Mouse (Mus musculus): ENCODE measurements at regions not wholly inside any gene's neighbourhood (a gene's known extent, or its start where the extent isn't known, plus 50 kb on each side); places are given as distances from the start of the nearest gene placed in this dataset.
A peak's percentile ranks its signal among the peaks of the same experiment; 100 is the strongest.

DNA sequence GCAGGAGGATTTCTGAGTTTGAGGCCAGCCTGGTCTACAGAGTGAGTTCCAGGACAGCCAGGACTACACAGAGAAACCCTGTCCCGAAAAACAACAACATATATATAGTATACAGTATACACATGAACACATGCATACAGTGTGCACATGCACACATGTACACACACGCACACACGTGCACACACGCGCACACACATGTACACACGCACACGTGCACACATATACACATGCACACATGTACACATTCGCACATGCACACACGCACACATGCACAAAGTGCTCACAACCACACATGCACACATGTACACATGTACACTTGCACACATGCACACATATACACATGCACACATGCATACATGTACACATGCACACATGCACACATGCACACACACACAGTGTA lies 92.0 kb downstream of the Mat2b start:
- H3K9ac ChIP-seq (ENCODE audit: insufficient read depth, low read depth), result no peak overlapping the region
- no peak overlapping the region for H3K27ac ChIP-seq (ENCODE audit: insufficient read depth, low read depth)
- H3K4me2 ChIP-seq (ENCODE audit: insufficient read depth, low read depth, poor library complexity, severe bottlenecking), result no peak overlapping the region
- no peaks in the 10 kb centered on the region for H3K36me3 ChIP-seq (replicated peaks in 1 of 2; ENCODE audit: control insufficient read depth in 1 of 2, insufficient read depth in 1 of 2, low read length in 1 of 2)
- DNase-seq (ENCODE audit: extremely low read depth), result no peak
- H3K79me2 ChIP-seq (replicated peaks; ENCODE audit: control insufficient read depth, extremely low read depth, insufficient read depth, poor library complexity, severe bottlenecking), result no peaks in the 10 kb centered on the region
- H3K27me3 ChIP-seq (replicated peaks), result peaks cover 51% of the 10 kb centered on the region
- dilution Hi-C loops (cut with MboI; ENCODE audit: extremely low pct_ligation_motif_present, extremely low pct_unique_long_range_greater_than_20kb, low sequenced_read_pairs), result no loop called here
- no peak overlapping the region for H3K4me3 ChIP-seq (replicated peaks in 1 of 3; ENCODE audit: low read depth in 2 of 3, low read length in 2 of 3, poor library complexity in 1 of 3)
- H3K9me3 ChIP-seq (replicated peaks; ENCODE audit: low read length), result no peaks in the 10 kb centered on the region
- TF ChIP-seq RAD21 (IDR thresholded peaks at IDR 0.05; ENCODE audit: low read depth, low read length), result no peak
- TF ChIP-seq IRF4 (IDR thresholded peaks at IDR 0.05; ENCODE audit: low read depth, low read length), result no peak
- TF ChIP-seq E2F4 (IDR thresholded peaks at IDR 0.05; ENCODE audit: insufficient replicate concordance, low read depth, low read length), result no peak
- no peaks in the 10 kb centered on the region for H3K4me1 ChIP-seq (ENCODE audit: control insufficient read depth in 1 of 2, insufficient read depth in 2 of 2)
- in situ Hi-C loops (cut with MboI; ENCODE audit: low pct_ligation_motif_present, low pct_unique_long_range_greater_than_20kb, low sequenced_read_pairs), result loop anchor here (25.0 kb wide), 1 partner anchor 159 kb away; the partner anchor contains the start of gene Ccng1

- Histone ChIP-seq H3K27ac (ENCODE audit: insufficient read depth, low read depth) (no peak overlapping the region), H3K9ac (ENCODE audit: insufficient read depth, low read depth) (no peak overlapping the region), H3K36me3 (replicated peaks in 1 of 2; ENCODE audit: control insufficient read depth in 1 of 2, insufficient read depth in 1 of 2, low read length in 1 of 2) (no peaks in the 10 kb centered on the region), H3K4me3 (replicated peaks in 1 of 3; ENCODE audit: low read depth in 2 of 3, low read length in 2 of 3, poor library complexity in 1 of 3) (no peak overlapping the region), H3K9me3 (replicated peaks; ENCODE audit: low read length) (no peaks in the 10 kb centered on the region), H3K4me2 (ENCODE audit: insufficient read depth, low read depth, poor library complexity, severe bottlenecking) (no peak overlapping the region), H3K27me3 (replicated peaks) (peaks cover 53% of the 10 kb centered on the region), H3K79me2 (replicated peaks; ENCODE audit: control insufficient read depth, extremely low read depth, insufficient read depth, poor library complexity, severe bottlenecking) (no peaks in the 10 kb centered on the region), H3K4me1 (ENCODE audit: control insufficient read depth in 1 of 2, insufficient read depth in 2 of 2) (no peaks in the 10 kb centered on the region)
- dilution Hi-C loops (cut with MboI; ENCODE audit: extremely low pct_ligation_motif_present, extremely low pct_unique_long_range_greater_than_20kb, low sequenced_read_pairs) (no loop called here), in situ Hi-C loops (cut with MboI; ENCODE audit: low pct_ligation_motif_present, low pct_unique_long_range_greater_than_20kb, low sequenced_read_pairs) (loop anchor here (25.0 kb wide), 1 partner anchor 161 kb away; the partner anchor contains the start of gene Ccng1)
- DNase-seq (ENCODE audit: extremely low read depth), result peak; percentile 55
- TF ChIP-seq JUND (conservative IDR thresholded peaks at IDR 0.05; ENCODE audit: low read depth, low read length) (no peak), EP300 (IDR thresholded peaks at IDR 0.05; ENCODE audit: low read length) (no peak), KAT2A (IDR thresholded peaks at IDR 0.05; ENCODE audit: insufficient replicate concordance, low read length) (no peak), UBTF (IDR thresholded peaks at IDR 0.05; ENCODE audit: low read depth, low read length) (no peak), MAX (IDR thresholded peaks at IDR 0.05; ENCODE audit: low read length) (peak; percentile 49; the same call in 1 of the 2 replicates), BHLHE40 (IDR thresholded peaks at IDR 0.05; ENCODE audit: low read depth, low read length) (no peak), ZMIZ1 (IDR thresholded peaks at IDR 0.05; ENCODE audit: low read depth, low read length) (no peak), ZC3H11A (IDR thresholded peaks at IDR 0.05; ENCODE audit: low read depth, low read length) (no peak), TBP (conservative IDR thresholded peaks at IDR 0.05; ENCODE audit: low read depth, low read length) (peak; percentile 54; the same call in 1 of the 2 replicates), CTCF (conservative IDR thresholded peaks at IDR 0.05 in 1 of 2, IDR thresholded peaks at IDR 0.05 in 1 of 2; ENCODE audit: low read depth in 2 of 2, low read length in 2 of 2) (peak; percentile 55 to 79; a peak in 3 of 4 replicates), MEF2A (IDR thresholded peaks at IDR 0.05; ENCODE audit: borderline replicate concordance, low read depth, low read length) (no peak), USF2 (conservative IDR thresholded peaks at IDR 0.05; ENCODE audit: low read depth, low read length) (peak; percentile 12; the same call in 1 of the 2 replicates), ZNF384 (IDR thresholded peaks at IDR 0.05; ENCODE audit: low read depth, low read length) (peak; percentile 74), MYC (IDR thresholded peaks at IDR 0.05; ENCODE audit: low read depth, low read length) (no peak), CHD2 (IDR thresholded peaks at IDR 0.05; ENCODE audit: low read length) (no peak), MAZ (IDR thresholded peaks at IDR 0.05; ENCODE audit: low read depth, low read length) (no peak), PAX5 (IDR thresholded peaks at IDR 0.05; ENCODE audit: low read length) (no peak), MAFK (IDR thresholded peaks at IDR 0.05; ENCODE audit: insufficient replicate concordance, low read length) (peak; percentile 82; the same call in 1 of the 2 replicates), IRF4 (IDR thresholded peaks at IDR 0.05; ENCODE audit: low read depth, low read length) (no peak), SMC3 (IDR thresholded peaks at IDR 0.05; ENCODE audit: low read depth, low read length) (peak; percentile 54), E2F4 (IDR thresholded peaks at IDR 0.05; ENCODE audit: insufficient replicate concordance, low read depth, low read length) (no peak), RCOR1 (conservative IDR thresholded peaks at IDR 0.05; ENCODE audit: low read depth, low read length) (no peak), RAD21 (IDR thresholded peaks at IDR 0.05; ENCODE audit: low read depth, low read length) (peak; percentile 90), HCFC1 (IDR thresholded peaks at IDR 0.05; ENCODE audit: low read depth, low read length) (no peak), ZKSCAN1 (IDR thresholded peaks at IDR 0.05; ENCODE audit: borderline replicate concordance, low read depth, low read length) (no peak), ELF1 (IDR thresholded peaks at IDR 0.05; ENCODE audit: low read depth, low read length) (no peak), POLR2AphosphoS2 (IDR thresholded peaks at IDR 0.05; ENCODE audit: low read depth, low read length) (no peak), JUN (IDR thresholded peaks at IDR 0.05; ENCODE audit: insufficient read depth, low read depth, low read length) (no peak)
Measured at GRCm38 (mm10) chr11:40601572-40601909, 93.5 kb downstream of the Mat2b start.
